Mouse (Mus musculus) cerebellum, adult 2 months (tissue): Measurements from ENCODE around the gene Srgap3.

Source experiments
- CTCF ChIP-seq: fragments of 200-500 bp; IDR thresholded peaks from 2 replicates; pipeline ENCODE4 v1.5.1; 2011; ENCODE audit warnings: low read depth, mild to moderate bottlenecking, control low read depth, low read length, moderate library complexity, borderline replicate concordance; ENCODE audit not compliant: insufficient read depth
- POLR2A ChIP-seq: fragments of 200-500 bp; IDR thresholded peaks from 2 replicates; pipeline ENCODE4 v1.6.1; 2011; ENCODE audit warnings: low read length, control low read depth, borderline replicate concordance; ENCODE audit not compliant: insufficient read depth

GRCm38 (mm10) chr6:112995708-112996107, 48.6 kb upstream of the Srgap3 start:
- TF ChIP-seq CTCF (no peak), POLR2A (no peak)
